Mouse (Mus musculus): Measurements from ENCODE around the gene Zbtb39.

DNA sequence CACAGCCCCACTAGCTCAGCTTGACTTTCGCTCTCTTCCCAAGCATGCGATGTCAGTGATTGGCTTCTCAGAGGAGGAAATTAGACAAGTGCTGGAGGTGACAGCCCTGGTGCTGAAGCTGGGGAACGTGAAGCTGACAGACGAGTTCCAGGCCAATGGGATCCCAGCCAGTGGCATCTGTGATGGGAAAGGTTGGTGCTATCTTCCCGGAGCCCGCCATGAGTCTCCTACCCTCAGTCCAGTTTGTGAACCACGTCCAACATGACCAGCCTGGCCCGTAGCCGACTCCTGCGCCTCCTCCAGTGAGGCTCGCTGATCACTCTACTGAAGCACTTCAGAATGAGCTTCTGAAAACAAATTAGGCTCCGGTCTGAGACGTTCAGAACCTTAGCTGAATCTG, 29.0 kb upstream of the Zbtb39 start:
- TF ChIP-seq POLR2A (IDR thresholded peaks at IDR 0.05; ENCODE audit: extremely low read depth, insufficient read depth, low read length): no peak
- no peak for TF ChIP-seq CTCF (IDR thresholded peaks at IDR 0.05; ENCODE audit: extremely low read depth, insufficient read depth, low read length)
